In genomic region chr1:45502241-45502741, GRCm38 (mm10) we compare ENCODE assay signal across 10 mouse cellular contexts. TPM values are rescaled to one million over a fixed set of nuclear protein-coding genes. Genes with fewer than 3 reads are reported as not detected.
DNase-seq lines count a peak whose midpoint lies in the region; ATAC-seq and TF ChIP-seq lines count a peak whose summit lies in the region.
"Had no signal": no experiment of that assay in that cellular context is flagged by ENCODE, and none has a peak within 500 bp of the region (broad histone marks: within the 10 kb centered on the region; RNA-seq: fewer than 3 reads in every experiment).

No protein-coding gene starts in this region.

- H3K9ac ChIP-seq in embryonic facial prominence, embryonic 13.5 days, result peak overlapping the region; percentile 84
- H3K9ac ChIP-seq in liver, embryonic 14.5 days (replicated peaks), result no peak overlapping the region
- peak overlapping the region; percentile 37 for H3K9ac ChIP-seq in neural tube, embryonic 15.5 days (replicated peaks)

- ATAC-seq in embryonic facial prominence, embryonic 13.5 days (ENCODE audit: insufficient number of reproducible peaks, insufficient read depth, low FRiP score, low TSS enrichment, low read depth), result no peak
- no peak for ATAC-seq in liver, embryonic 14.5 days (ENCODE audit: insufficient read depth)
- no peak for ATAC-seq in neural tube, embryonic 15.5 days (ENCODE audit: low FRiP score)
- no peak for ATAC-seq in granulocyte monocyte progenitor cell, adult 5-6 weeks (replicated peaks; ENCODE audit: poor library complexity, severe bottlenecking)

- TF ChIP-seq EP300 in liver, embryonic 14.5 days (IDR thresholded peaks at IDR 0.05; ENCODE audit: low read depth), result no peak

- no peaks in the 10 kb centered on the region for H3K9me3 ChIP-seq in embryonic facial prominence, embryonic 13.5 days
- no peaks in the 10 kb centered on the region for H3K9me3 ChIP-seq in hindbrain, embryonic 10.5 days
- H3K9me3 ChIP-seq in liver, embryonic 14.5 days (ENCODE audit: control insufficient read depth, low read length), result no peaks in the 10 kb centered on the region
- H3K9me3 ChIP-seq in neural tube, embryonic 15.5 days (replicated peaks), result no peaks in the 10 kb centered on the region
- H3K9me3 ChIP-seq: G1E; megakaryocyte, embryonic 14.5 days had no signal

- H3K4me1 ChIP-seq in embryonic facial prominence, embryonic 13.5 days, result peaks cover 8% of the 10 kb centered on the region
- no peaks in the 10 kb centered on the region for H3K4me1 ChIP-seq in hindbrain, embryonic 10.5 days (replicated peaks)
- no peaks in the 10 kb centered on the region for H3K4me1 ChIP-seq in liver, embryonic 14.5 days (replicated peaks; ENCODE audit: control insufficient read depth in 2 of 2, insufficient read depth in 2 of 2, low read length in 1 of 2)
- no peaks in the 10 kb centered on the region for H3K4me1 ChIP-seq in neural tube, embryonic 15.5 days
- H3K4me1 ChIP-seq: megakaryocyte, embryonic 14.5 days had no signal

- H3K27me3 ChIP-seq in embryonic facial prominence, embryonic 13.5 days, result no peaks in the 10 kb centered on the region
- H3K27me3 ChIP-seq in hindbrain, embryonic 10.5 days (ENCODE audit: insufficient read depth, poor library complexity, severe bottlenecking), result no peaks in the 10 kb centered on the region
- no peaks in the 10 kb centered on the region; the same call in 1 of the 2 replicates for H3K27me3 ChIP-seq in liver, embryonic 14.5 days (ENCODE audit: control insufficient read depth, insufficient read depth, low read length)
- H3K27me3 ChIP-seq in neural tube, embryonic 15.5 days (replicated peaks), result no peaks in the 10 kb centered on the region

- WGBS in embryonic facial prominence, embryonic 13.5 days, result 1% methylated on average over 11 of the region's 11 CpGs
- WGBS in hindbrain, embryonic 10.5 days, result 15% methylated on average over 11 of the region's 11 CpGs
- 7% methylated on average over 11 of the region's 11 CpGs for WGBS in liver, embryonic 14.5 days (ENCODE audit: insufficient replicate concordance)
- WGBS in neural tube, embryonic 15.5 days, result 22% methylated on average over 11 of the region's 11 CpGs

- peaks cover 8% of the 10 kb centered on the region; the same call in 1 of the 2 replicates for H3K36me3 ChIP-seq in embryonic facial prominence, embryonic 13.5 days
- H3K36me3 ChIP-seq in hindbrain, embryonic 10.5 days, result no peaks in the 10 kb centered on the region
- no peaks in the 10 kb centered on the region for H3K36me3 ChIP-seq in liver, embryonic 14.5 days (replicated peaks; ENCODE audit: control insufficient read depth, insufficient read depth, low read depth)
- no peaks in the 10 kb centered on the region for H3K36me3 ChIP-seq in neural tube, embryonic 15.5 days
- H3K36me3 ChIP-seq: G1E had no signal

- peak overlapping the region; percentile 97 for H3K27ac ChIP-seq in embryonic facial prominence, embryonic 13.5 days
- peak overlapping the region; percentile 76 for H3K27ac ChIP-seq in hindbrain, embryonic 10.5 days
- H3K27ac ChIP-seq in liver, embryonic 14.5 days, result no peak overlapping the region
- H3K27ac ChIP-seq in neural tube, embryonic 15.5 days (replicated peaks), result peak overlapping the region; percentile 56; the same call in 1 of the 2 replicates

- intact Hi-C loops in heart, postnatal 25 days (cut with DNase I), result no loop called here

- TF ChIP-seq CTCF in liver, embryonic 14.5 days (IDR thresholded peaks at IDR 0.05; ENCODE audit: low read depth), result no peak

- peak overlapping the region; percentile 54 for H3K4me2 ChIP-seq in embryonic facial prominence, embryonic 13.5 days
- H3K4me2 ChIP-seq in liver, embryonic 14.5 days (ENCODE audit: low read depth), result no peak overlapping the region
- peak overlapping the region; percentile 58 for H3K4me2 ChIP-seq in neural tube, embryonic 15.5 days

- peak; percentile 85 for DNase-seq in heart, adult 11 months
- DNase-seq in heart, postnatal 25 days (ENCODE audit: low spot score), result no peak
- DNase-seq in hindbrain, embryonic 10.5 days (ENCODE audit: low spot score), result peak; percentile 52
- no peak for DNase-seq in liver, embryonic 14.5 days (ENCODE audit: low read depth in 3 of 3, low spot score in 3 of 3)
- no peak for DNase-seq in frontal cortex, postnatal 25 days (ENCODE audit: low spot score in 2 of 2)

- peak overlapping the region; percentile 63 for H3K4me3 ChIP-seq in embryonic facial prominence, embryonic 13.5 days
- H3K4me3 ChIP-seq in hindbrain, embryonic 10.5 days, result peak overlapping the region; percentile 51
- peak overlapping the region; percentile 12 to 28; a peak in 3 of 4 replicates for H3K4me3 ChIP-seq in liver, embryonic 14.5 days (ENCODE audit: insufficient read depth in 1 of 2, low read depth in 2 of 2, low read length in 2 of 2)
- H3K4me3 ChIP-seq in neural tube, embryonic 15.5 days (replicated peaks), result peak overlapping the region; percentile 42
- H3K4me3 ChIP-seq: megakaryocyte, embryonic 14.5 days had no signal

RNA-seq across cellular contexts. Expression of gene Col5a2, which starts 0.8 kb away (rescaled TPM):
- 10 to 100 TPM; 30.5 to 34.7 TPM for total RNA-seq in heart, postnatal 25 days (2021)
- polyA plus RNA-seq in embryonic facial prominence, embryonic 13.5 days (2015; fragmentation: Nextera tagmentation; extraction: Ambion mirVana), result 125 and 132 TPM in 2 replicates
- polyA plus RNA-seq in hindbrain, embryonic 10.5 days (2016; fragmentation: Nextera tagmentation; extraction: Ambion mirVana), result 23.1 and 26.1 TPM in 2 replicates
- 1.9 and 3.8 TPM in 2 replicates for polyA plus RNA-seq in liver, embryonic 14.5 days (2012; rRNA removed)
- 3.6 and 4.2 TPM in 2 replicates for polyA plus RNA-seq in liver, embryonic 14.5 days (2014; fragmentation: Nextera tagmentation; extraction: Ambion mirVana)
- 15.0 and 22.4 TPM in 2 replicates for polyA plus RNA-seq in neural tube, embryonic 15.5 days (2015; fragmentation: Nextera tagmentation; extraction: Ambion mirVana)
- total RNA-seq in granulocyte monocyte progenitor cell, adult 5-6 weeks (2014; fragmentation: Nextera tagmentation), result not detected in 2 replicates
- total RNA-seq in granulocyte monocyte progenitor cell, adult 5-6 weeks (2017), result not detected in 2 replicates
- polyA plus RNA-seq: G1E had no signal

Comparison
In these comparisons a context has a peak if more than half of its experiments do, and no peak if none do; other contexts are left out.
1. DNase-seq: peak in heart, adult 11 months (single experiment) and hindbrain, embryonic 10.5 days (single experiment); none in heart, postnatal 25 days (single experiment), liver, embryonic 14.5 days (0 of 3) and frontal cortex, postnatal 25 days (0 of 2).
2. Peak in every context shown above with its lines, with median percentiles within 50 percentile points of each other: H3K4me3 ChIP-seq.